Mouse (Mus musculus): ENCODE results near the gene Ptgfr. TPM values are rescaled to one million over a fixed set of nuclear protein-coding genes. Genes with fewer than 3 reads are reported as not detected.

Ptgfr gene
- polyA plus RNA-seq (2012; rRNA removed) = 0.29 and 1.2 TPM in 2 replicates

- DNase-seq (ENCODE audit: extremely low spot score in 1 of 2, low spot score in 1 of 2) = peak in 1 of 2 experiments; percentile 30
Measured at GRCm38 (mm10) chr3:151836871-151837680, at the start of gene Ptgfr. TSS of gene Ptgfr (minus strand) at chr3:151837630.

GRCm38 (mm10) chr3:151883881-151884280 is 46.5 kb upstream of the Ptgfr start:
- DNase-seq (ENCODE audit: extremely low spot score in 1 of 2, low spot score in 1 of 2) = no peak

GRCm38 (mm10) chr3:151879981-151880380 is 42.6 kb upstream of the Ptgfr start:
- no peak for DNase-seq (ENCODE audit: extremely low spot score in 1 of 2, low spot score in 1 of 2)

- no peak for DNase-seq (ENCODE audit: extremely low spot score in 1 of 2, low spot score in 1 of 2)
Measured at GRCm38 (mm10) chr3:151868970-151869369, 31.5 kb upstream of the Ptgfr start.

- DNase-seq (ENCODE audit: extremely low spot score in 1 of 2, low spot score in 1 of 2) = no peak
Measured at GRCm38 (mm10) chr3:151851344-151851743, 13.9 kb upstream of the Ptgfr start.

GRCm38 (mm10) chr3:151850621-151851020 is 13.2 kb upstream of the Ptgfr start:
- DNase-seq (ENCODE audit: extremely low spot score in 1 of 2, low spot score in 1 of 2) = no peak

- no peak for DNase-seq (ENCODE audit: extremely low spot score in 1 of 2, low spot score in 1 of 2)
Measured at GRCm38 (mm10) chr3:151846292-151846691, 8.9 kb upstream of the Ptgfr start.

- no peak for DNase-seq (ENCODE audit: extremely low spot score in 1 of 2, low spot score in 1 of 2)
Measured at GRCm38 (mm10) chr3:151844361-151845154, 7.1 kb upstream of the Ptgfr start.

GRCm38 (mm10) chr3:151840688-151841087 is 3.3 kb upstream of the Ptgfr start:
- no peak for DNase-seq (ENCODE audit: extremely low spot score in 1 of 2, low spot score in 1 of 2)

- no peak for DNase-seq (ENCODE audit: extremely low spot score in 1 of 2, low spot score in 1 of 2)
Measured at GRCm38 (mm10) chr3:151838372-151838771, 942 bp upstream of the Ptgfr start.

- no peak for DNase-seq (ENCODE audit: extremely low spot score in 1 of 2, low spot score in 1 of 2)
Measured at GRCm38 (mm10) chr3:151837749-151838148, 319 bp upstream of the Ptgfr start.

GRCm38 (mm10) chr3:151836451-151836850 is 979 bp downstream of the Ptgfr start:
- DNase-seq (ENCODE audit: extremely low spot score in 1 of 2, low spot score in 1 of 2) = no peak

GRCm38 (mm10) chr3:151835831-151836230 is 1.6 kb downstream of the Ptgfr start:
- no peak for DNase-seq (ENCODE audit: extremely low spot score in 1 of 2, low spot score in 1 of 2)

- no peak for DNase-seq (ENCODE audit: extremely low spot score in 1 of 2, low spot score in 1 of 2)
Measured at GRCm38 (mm10) chr3:151827950-151828610, 9.3 kb downstream of the Ptgfr start.

- no peak for DNase-seq (ENCODE audit: extremely low spot score in 1 of 2, low spot score in 1 of 2)
Measured at GRCm38 (mm10) chr3:151819811-151820210, 17.6 kb downstream of the Ptgfr start.

GRCm38 (mm10) chr3:151818265-151818664 is 19.2 kb downstream of the Ptgfr start:
- no peak for DNase-seq (ENCODE audit: extremely low spot score in 1 of 2, low spot score in 1 of 2)

- DNase-seq (ENCODE audit: extremely low spot score in 1 of 2, low spot score in 1 of 2) = no peak
Measured at GRCm38 (mm10) chr3:151808613-151809012, 28.8 kb downstream of the Ptgfr start.

- no peak for DNase-seq (ENCODE audit: extremely low spot score in 1 of 2, low spot score in 1 of 2)
Measured at GRCm38 (mm10) chr3:151788622-151789021, 48.8 kb downstream of the Ptgfr start.

GRCm38 (mm10) chr3:151775089-151775488 is 62.3 kb downstream of the Ptgfr start:
- DNase-seq (ENCODE audit: extremely low spot score in 1 of 2, low spot score in 1 of 2) = peak; percentile 20 to 72

- peak in 1 of 2 experiments; percentile 70 for DNase-seq (ENCODE audit: extremely low spot score in 1 of 2, low spot score in 1 of 2)
Measured at GRCm38 (mm10) chr3:151771074-151771473, 66.4 kb downstream of the Ptgfr start.

GRCm38 (mm10) chr3:151749737-151750136 is 87.7 kb downstream of the Ptgfr start, which contains the start of gene Ifi44:
TSS of gene Ifi44 (minus strand) at chr3:151749960.
- DNase-seq (ENCODE audit: extremely low spot score in 1 of 2, low spot score in 1 of 2) = peak in 1 of 2 experiments; percentile 5
